Mouse (Mus musculus) bone marrow macrophage, adult 2 months (primary cell): ENCODE results near the gene Camk2b. TPM values are rescaled to one million over a fixed set of nuclear protein-coding genes. Genes with fewer than 3 reads are reported as not detected.

ENCODE experiments used
- H3K27ac ChIP-seq: 2 replicates; pipeline ENCODE4 v1.5.1; 2012; ENCODE audit warnings: low read depth, low read length; ENCODE audit not compliant: insufficient read depth
- H3K4me1 ChIP-seq: 2 replicates; pipeline ENCODE4 v1.6.1; 2012; ENCODE audit warnings: low read length; ENCODE audit not compliant: control insufficient read depth, insufficient read depth
- H3K4me3 ChIP-seq: 2 replicates; pipeline ENCODE4 v1.5.1; 2012; ENCODE audit warnings: mild to moderate bottlenecking, low read length, moderate library complexity; ENCODE audit not compliant: insufficient read depth
- CTCF ChIP-seq: IDR thresholded peaks from 2 replicates; pipeline ENCODE4 v1.5.1; 2012; ENCODE audit warnings: low read depth, mild to moderate bottlenecking, low read length, moderate library complexity
- POLR2A ChIP-seq: IDR thresholded peaks from 2 replicates; pipeline ENCODE4 v1.6.1; 2012; ENCODE audit warnings: mild to moderate bottlenecking, low read depth, low read length, borderline replicate concordance
- polyA plus RNA-seq: library from polyadenylated mRNA; stranded (reverse); fragments of >200 nt; gene quantifications from 2 replicates; pipeline ENCODE4 v1.2.4, GENCODE M21; 2012; ENCODE audit not compliant: missing spikeins, insufficient read depth, insufficient read length

Camk2b gene
- polyA plus RNA-seq, 1 experiment: 0.63 TPM

DNA sequence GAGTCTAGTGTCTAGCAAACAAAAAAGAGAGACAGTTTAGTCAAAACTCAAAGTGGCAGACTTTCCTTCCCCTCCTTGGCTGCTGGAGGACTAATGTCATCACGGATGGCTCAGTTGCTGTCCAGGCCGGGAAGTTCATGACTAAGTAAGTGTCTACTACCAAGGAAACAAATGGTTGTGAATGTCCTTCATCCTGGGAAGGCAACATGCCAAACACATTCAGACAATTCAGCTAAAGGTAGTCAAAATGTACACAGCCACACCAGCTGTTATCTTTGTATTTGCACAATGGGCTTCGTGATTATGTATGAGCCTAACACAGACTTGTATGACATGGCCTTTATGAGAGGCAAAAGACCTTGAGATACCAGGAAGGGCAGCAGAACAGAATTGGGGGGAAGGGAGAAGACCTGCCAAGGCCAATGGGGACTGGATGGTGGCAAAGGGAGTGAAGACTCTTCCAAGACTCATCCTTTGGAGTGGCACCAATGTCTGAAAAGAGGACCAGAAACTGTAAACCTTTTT lies 139.4 kb downstream of the Camk2b start:
- H3K4me3 ChIP-seq: no peak overlapping the region
- H3K27ac ChIP-seq: no peak overlapping the region
- no peak for TF ChIP-seq POLR2A
- no peak for TF ChIP-seq CTCF
- no peaks in the 10 kb centered on the region for H3K4me1 ChIP-seq

DNA sequence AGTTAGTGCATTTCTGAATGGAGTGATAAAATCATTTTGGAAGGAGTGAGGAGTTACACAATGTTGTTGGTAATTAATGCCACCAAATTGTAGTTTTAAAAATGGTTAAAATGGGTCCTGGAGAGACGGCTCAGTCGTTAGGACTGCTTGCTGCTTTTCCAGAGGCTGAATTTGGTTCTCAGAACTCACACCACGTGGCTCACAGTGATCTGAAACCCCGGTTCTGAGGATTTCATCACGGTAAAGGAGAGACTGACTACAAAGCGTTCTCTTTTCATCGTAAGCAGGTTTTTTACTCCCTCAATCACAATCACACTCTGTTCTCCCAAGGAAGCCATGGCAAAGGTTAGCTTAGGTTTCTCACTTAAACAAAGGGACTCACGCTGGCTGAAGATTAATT lies 141.5 kb downstream of the Camk2b start:
- H3K4me1 ChIP-seq: no peaks in the 10 kb centered on the region
- no peak overlapping the region for H3K27ac ChIP-seq
- TF ChIP-seq CTCF: no peak
- no peak for TF ChIP-seq POLR2A
- no peak overlapping the region for H3K4me3 ChIP-seq

DNA sequence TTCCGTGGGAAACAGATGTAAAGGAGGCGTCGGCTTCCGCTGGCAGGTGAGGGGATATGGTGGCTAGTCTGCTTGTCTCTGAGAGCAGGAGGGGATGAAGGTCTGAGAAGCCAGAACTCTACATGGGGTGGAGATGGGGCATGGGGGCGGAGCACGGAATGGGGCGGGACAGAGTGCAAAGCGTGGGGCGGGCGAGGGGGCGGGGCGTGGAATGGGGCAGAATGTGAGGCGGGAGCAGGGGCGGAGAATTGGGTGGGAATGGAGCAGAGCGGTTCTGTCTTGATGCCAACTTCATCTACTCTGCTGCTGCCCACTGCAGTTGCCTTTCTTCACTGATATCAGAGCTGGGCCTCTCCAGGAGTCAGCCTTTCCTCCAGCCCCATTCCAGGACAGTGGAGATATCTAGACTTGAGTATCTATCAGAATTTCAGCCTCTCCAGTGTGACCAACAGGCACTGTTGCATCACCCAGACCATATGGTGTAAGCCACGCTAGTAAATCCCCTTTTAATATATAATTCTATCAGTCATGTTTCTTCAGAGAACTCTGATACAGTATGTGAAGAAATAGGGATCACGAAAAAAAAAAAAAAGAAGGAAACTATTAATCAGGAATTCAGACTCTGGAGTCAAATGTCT lies 145.7 kb downstream of the Camk2b start:
- Histone ChIP-seq H3K4me1 (peaks cover 3% of the 10 kb centered on the region; the same call in 1 of the 2 replicates), H3K27ac (no peak overlapping the region), H3K4me3 (no peak overlapping the region)
- TF ChIP-seq POLR2A (no peak), CTCF (no peak)

Other genes starting within 250 kb of the Camk2b start
- gene Polm, start 228.3 kb downstream of the Camk2b start, polyA plus RNA-seq: 11.4 and 14.4 TPM in 2 replicates
- gene Aebp1, start 204.4 kb downstream of the Camk2b start, polyA plus RNA-seq: 2.8 and 4.8 TPM in 2 replicates
- 13.5 and 13.8 TPM in 2 replicates for gene Pold2, start 188.1 kb downstream of the Camk2b start, polyA plus RNA-seq
- gene Myl7, start 167.6 kb downstream of the Camk2b start, polyA plus RNA-seq: not detected in 2 replicates
- not detected in 2 replicates for gene Gck, start 116.3 kb downstream of the Camk2b start, polyA plus RNA-seq
- gene Ykt6, start 110.7 kb downstream of the Camk2b start, polyA plus RNA-seq: 48.1 and 50.0 TPM in 2 replicates
- not detected in 2 replicates for gene A730071L15Rik, start 133.7 kb upstream of the Camk2b start, polyA plus RNA-seq
- 30.6 and 35.0 TPM in 2 replicates for gene Nudcd3, start 134.1 kb upstream of the Camk2b start, polyA plus RNA-seq
- not detected in 2 replicates for gene Npc1l1, start 163.8 kb upstream of the Camk2b start, polyA plus RNA-seq
- 16.2 and 19.2 TPM in 2 replicates for gene Ddx56, start 201.4 kb upstream of the Camk2b start, polyA plus RNA-seq
- gene Tmed4, start 208.5 kb upstream of the Camk2b start, polyA plus RNA-seq: 52.9 and 55.0 TPM in 2 replicates
- gene Ogdh, start 225.3 kb upstream of the Camk2b start, polyA plus RNA-seq: 52.8 and 57.1 TPM in 2 replicates